Mouse (Mus musculus) frontal cortex, postnatal 14 days (tissue): ENCODE measurements around the gene Drd5.

Experiments
- DNase-seq, 2 experiments: peaks; one replicate each; pipeline ENCODE4 v3.0.0; 2022; ENCODE audit warnings: low spot score in 2 of 2

Drd5 gene

DNA sequence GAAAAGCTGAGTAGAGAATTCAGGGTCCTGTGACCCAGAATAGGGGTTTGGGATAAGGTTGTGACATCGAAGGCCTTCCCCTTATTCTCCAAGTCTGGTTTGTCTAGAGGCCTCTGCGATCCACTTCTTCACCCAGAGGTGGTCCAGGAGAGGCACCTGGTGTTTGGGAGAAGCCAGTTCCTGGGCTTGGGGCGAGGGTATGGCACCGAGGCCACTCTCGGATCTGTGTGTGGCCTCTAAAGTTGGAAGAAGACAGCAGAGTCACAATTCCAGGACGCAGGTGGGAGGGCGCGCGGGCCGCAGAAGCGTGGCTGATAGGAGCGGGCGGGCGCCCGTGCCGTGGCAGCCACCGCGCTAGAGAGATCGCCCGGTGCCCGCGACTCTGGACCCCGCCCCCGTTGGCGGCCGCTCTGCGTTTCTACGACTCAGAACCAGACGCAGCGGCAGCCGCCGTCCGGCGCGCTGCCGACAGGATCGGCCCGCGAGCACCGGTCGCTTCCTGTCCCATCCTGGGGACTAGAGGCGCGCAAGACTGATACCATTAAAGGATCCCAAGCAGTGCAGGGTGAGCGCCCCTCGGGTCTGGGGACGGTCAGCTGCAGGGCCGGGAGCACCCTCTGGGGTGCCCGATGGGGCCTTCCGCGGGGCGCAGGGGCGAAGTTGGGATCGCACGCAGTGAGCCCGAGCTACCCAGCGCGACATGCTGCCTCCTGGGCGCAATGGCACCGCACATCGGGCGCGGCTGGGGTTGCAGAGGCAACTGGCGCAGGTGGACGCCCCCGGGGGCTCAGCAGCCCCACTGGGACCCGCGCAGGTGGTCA is at the start of gene Drd5:
TSS of gene Drd5 (plus strand) at position 402 of the 821 bp plus-strand sequence.
- no peak for DNase-seq

GRCm38 (mm10) chr5:38270942-38271341 is 48.2 kb upstream of the Drd5 start:
- no peak for DNase-seq

DNA sequence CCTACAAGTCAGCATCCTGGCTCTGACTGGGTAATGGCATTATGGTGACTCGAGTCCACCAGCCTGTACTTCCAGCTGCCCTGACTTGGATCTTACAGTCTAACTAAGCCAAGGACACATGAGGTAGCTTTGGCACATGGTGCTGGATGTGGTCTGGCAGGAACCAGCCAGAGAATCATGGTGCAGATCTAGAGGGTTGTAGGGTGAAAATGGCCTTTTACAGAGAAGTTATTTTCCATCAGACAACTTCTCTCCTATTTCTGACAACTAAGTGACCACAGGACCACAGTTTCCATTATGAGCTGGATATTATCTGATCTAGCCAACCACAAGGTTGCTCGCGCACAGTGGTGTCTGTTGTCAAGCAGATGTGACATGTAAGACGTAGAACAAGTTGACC is 45.3 kb upstream of the Drd5 start:
- no peak for DNase-seq

DNA sequence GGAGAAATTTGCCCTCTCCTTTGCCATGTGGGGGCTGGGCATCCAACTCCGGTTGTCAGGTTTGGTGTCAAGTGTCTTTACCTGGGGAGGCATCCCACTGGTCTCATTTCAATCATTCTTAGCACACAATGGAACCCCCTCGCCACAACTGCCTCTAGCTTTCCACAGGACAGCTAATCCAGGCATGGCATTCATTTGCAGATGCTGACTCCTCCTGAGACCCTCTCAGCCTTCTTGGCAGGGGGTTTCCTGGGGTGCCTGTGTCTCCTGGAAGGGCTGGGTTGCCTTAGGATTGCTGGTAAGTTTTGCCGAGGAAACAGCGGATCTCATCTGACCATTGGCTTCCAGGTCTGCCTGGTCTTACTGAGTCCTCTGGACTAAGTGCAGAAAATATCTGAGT is 43.4 kb upstream of the Drd5 start, which contains the start of gene Otop1:
TSS of gene Otop1 (plus strand) at position 202 of the 400 bp plus-strand sequence.
- DNase-seq = no peak

GRCm38 (mm10) chr5:38276451-38276850 is 42.7 kb upstream of the Drd5 start:
- DNase-seq = no peak

- no peak for DNase-seq
Observed at GRCm38 (mm10) chr5:38277098-38277866, 41.9 kb upstream of the Drd5 start.

GRCm38 (mm10) chr5:38277936-38278600 is 41.1 kb upstream of the Drd5 start:
- no peak for DNase-seq

GRCm38 (mm10) chr5:38280075-38280474 is 39.1 kb upstream of the Drd5 start:
- no peak for DNase-seq

GRCm38 (mm10) chr5:38285724-38286123 is 33.4 kb upstream of the Drd5 start:
- DNase-seq = no peak

- no peak for DNase-seq
Observed at GRCm38 (mm10) chr5:38288476-38288875, 30.7 kb upstream of the Drd5 start.

DNA sequence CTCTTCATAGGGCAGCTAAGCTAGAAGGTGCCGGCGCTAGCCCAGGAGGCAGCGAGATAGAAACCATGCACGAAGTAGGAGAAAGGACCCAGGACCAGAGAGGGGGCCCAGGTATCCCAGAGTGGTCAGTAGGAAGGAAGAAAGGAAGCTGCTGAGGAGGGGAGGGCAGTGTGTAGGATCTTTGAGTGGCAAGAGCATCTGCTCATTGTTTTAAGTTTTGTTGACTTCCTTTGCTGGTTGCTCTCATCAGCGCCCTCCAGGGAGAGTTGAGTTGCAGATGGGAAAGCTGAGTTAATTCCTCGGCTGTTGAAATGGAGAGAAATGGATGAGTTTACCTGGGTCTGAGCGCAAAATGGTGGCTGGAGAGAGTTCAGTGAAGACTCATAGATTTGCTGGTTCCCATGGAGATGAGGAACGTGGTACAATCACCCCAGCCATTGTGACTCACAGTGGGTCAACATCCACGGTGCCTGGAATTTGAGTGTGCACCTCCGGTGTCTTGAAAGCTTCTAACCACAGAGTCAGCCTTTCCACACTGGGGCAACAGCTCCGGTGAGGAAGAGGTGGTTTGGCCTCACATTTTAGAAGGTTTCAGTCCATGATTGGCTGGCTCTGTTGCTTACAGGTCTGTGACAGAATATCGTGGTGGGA is 17.3 kb upstream of the Drd5 start:
- DNase-seq = no peak

DNA sequence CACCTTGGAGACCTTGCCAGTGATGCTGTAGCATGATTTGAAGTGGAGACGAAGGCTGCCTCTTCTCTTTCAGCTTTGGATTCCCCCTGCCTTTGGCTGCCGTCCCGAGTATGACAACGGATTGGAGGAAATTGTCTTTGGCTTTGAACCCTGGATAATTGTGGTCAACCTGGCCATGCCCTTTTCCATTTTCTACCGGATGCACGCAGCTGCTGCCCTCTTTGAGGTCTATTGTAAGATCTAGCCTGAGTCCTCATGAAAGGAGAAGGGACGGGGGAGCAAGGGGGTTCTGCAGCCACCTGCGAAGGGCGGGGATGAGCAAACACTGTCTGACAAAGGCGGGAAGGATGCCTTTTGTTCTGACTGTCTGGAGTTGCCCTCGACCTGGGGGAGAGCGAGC is 16.5 kb upstream of the Drd5 start:
- no peak for DNase-seq

DNA sequence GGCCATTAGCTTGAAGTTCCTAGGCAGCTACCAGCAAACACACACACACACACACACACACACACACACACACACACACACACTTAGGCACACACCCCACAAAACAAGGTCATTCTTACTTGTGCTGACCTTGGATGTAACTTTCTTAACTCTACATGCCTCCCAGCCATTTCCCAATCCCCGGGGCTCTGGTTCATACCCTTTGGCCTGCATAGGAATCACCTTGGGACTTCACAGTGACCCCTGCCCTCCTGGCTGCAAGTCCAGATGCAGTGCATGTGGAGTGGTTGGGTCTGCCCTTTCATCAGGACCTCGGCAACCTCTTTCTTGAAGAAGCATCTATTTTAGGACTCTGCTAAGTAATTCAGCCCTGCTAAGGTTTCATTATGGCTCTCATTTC is 13.9 kb upstream of the Drd5 start:
- DNase-seq = no peak

- peak; percentile 70 to 90 for DNase-seq
Observed at GRCm38 (mm10) chr5:38307255-38308101, 11.7 kb upstream of the Drd5 start.

GRCm38 (mm10) chr5:38308873-38309272 is 10.3 kb upstream of the Drd5 start:
- DNase-seq = peak in 1 of 2 experiments; percentile 44

- DNase-seq = no peak
Observed at GRCm38 (mm10) chr5:38309795-38310194, 9.4 kb upstream of the Drd5 start.

GRCm38 (mm10) chr5:38333381-38333780 is 14.2 kb downstream of the Drd5 start:
- no peak for DNase-seq

- DNase-seq = no peak
Observed at GRCm38 (mm10) chr5:38334582-38334981, 15.4 kb downstream of the Drd5 start.

DNA sequence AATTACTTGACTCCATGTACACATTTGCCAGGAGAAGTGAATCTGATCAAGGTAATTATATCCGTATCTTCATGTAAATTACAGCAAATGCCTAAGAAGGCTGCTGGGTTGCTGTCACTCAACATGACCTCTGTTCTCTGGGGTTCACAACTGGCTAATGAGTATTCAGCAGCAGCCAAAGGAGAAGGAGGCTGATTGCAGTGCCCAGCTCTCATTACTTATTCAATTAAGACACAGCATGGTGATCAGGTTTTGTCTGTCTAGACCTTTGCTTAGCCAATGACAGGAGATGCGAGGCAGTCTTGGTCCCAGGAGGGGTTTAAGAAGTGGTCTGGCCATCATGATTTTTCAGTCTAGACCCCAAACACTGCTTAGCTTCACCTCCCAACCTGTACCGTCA is 23.9 kb downstream of the Drd5 start:
- no peak for DNase-seq

GRCm38 (mm10) chr5:38346646-38347432 is 27.7 kb downstream of the Drd5 start:
- DNase-seq = no peak
